Mouse (Mus musculus): ENCODE results near the gene Celf5.
"Not testable (repeated sequence)": the region's sequence is repeated elsewhere in the genome, so short reads cannot be mapped to it uniquely, and the experiment has no call there.

The Celf5 gene

GRCm38 (mm10) chr10:81456983-81457563, 25.4 kb downstream of the Celf5 start:
- CTCF ChIA-PET: no interaction called here

- CTCF ChIA-PET: no interaction called here
Measured at GRCm38 (mm10) chr10:81455181-81455895, 27.2 kb downstream of the Celf5 start, which contains the start of gene Nfic. Gene Nfic (minus strand): TSS chr10:81455635.

- CTCF ChIA-PET: interaction anchor here (0.6 kb wide), 1 partner anchor 29 kb away, joined by 5 read pairs; no protein-coding TSS in a partner anchor
Measured at GRCm38 (mm10) chr10:81454106-81454505, 28.4 kb downstream of the Celf5 start.

GRCm38 (mm10) chr10:81452947-81453288, 29.6 kb downstream of the Celf5 start:
- CTCF ChIA-PET: no interaction called here

GRCm38 (mm10) chr10:81452237-81452946, 30.1 kb downstream of the Celf5 start:
- CTCF ChIA-PET: interaction anchor here (0.7 to 1.2 kb wide), 2 partner anchors 57 to 62 kb away, joined by 3 to 4 read pairs; no protein-coding TSS in a partner anchor

GRCm38 (mm10) chr10:81451365-81451745, 31.2 kb downstream of the Celf5 start:
- CTCF ChIA-PET: interaction anchor here (1.2 to 1.3 kb wide), 2 partner anchors 61 to 74 kb away, joined by 3 read pairs; no protein-coding TSS in a partner anchor

GRCm38 (mm10) chr10:81450641-81451364, 31.7 kb downstream of the Celf5 start:
- CTCF ChIA-PET: interaction anchor here (0.6 to 1.6 kb wide), 5 partner anchors 11 to 265 kb away, joined by 3 to 10 read pairs (median 4); no protein-coding TSS in a partner anchor

GRCm38 (mm10) chr10:81450140-81450539, 32.4 kb downstream of the Celf5 start:
- CTCF ChIA-PET: interaction anchor here (0.7 to 1.6 kb wide), 4 partner anchors 12 to 100 kb away, joined by 3 to 5 read pairs (median 4); no protein-coding TSS in a partner anchor

GRCm38 (mm10) chr10:81445516-81445915, 37.0 kb downstream of the Celf5 start:
- CTCF ChIA-PET: not testable (repeated sequence)

GRCm38 (mm10) chr10:81441019-81441418, 41.5 kb downstream of the Celf5 start:
- CTCF ChIA-PET: interaction anchor here (0.6 to 0.7 kb wide), 3 partner anchors 22 to 87 kb away, joined by 3 to 11 read pairs (median 5); no protein-coding TSS in a partner anchor

GRCm38 (mm10) chr10:81435436-81435835, 47.1 kb downstream of the Celf5 start:
- CTCF ChIA-PET: no interaction called here

GRCm38 (mm10) chr10:81434361-81435263, 47.9 kb downstream of the Celf5 start:
- CTCF ChIA-PET: interaction anchor here (0.6 kb wide), 1 partner anchor 136 kb away, joined by 4 read pairs; no protein-coding TSS in a partner anchor

- CTCF ChIA-PET: interaction anchor here (0.6 to 1.2 kb wide), 4 partner anchors 8 to 1561 kb away, joined by 4 to 5 read pairs (median 4); no protein-coding TSS in a partner anchor
Measured at GRCm38 (mm10) chr10:81433541-81434289, 48.8 kb downstream of the Celf5 start.

- CTCF ChIA-PET: interaction anchor here (1.0 to 1.2 kb wide), 2 partner anchors 9 to 50 kb away, joined by 4 read pairs; no protein-coding TSS in a partner anchor
Measured at GRCm38 (mm10) chr10:81432868-81433262, 49.6 kb downstream of the Celf5 start.

- CTCF ChIA-PET: interaction anchor here (0.7 to 1.2 kb wide), 3 partner anchors 10 to 530 kb away, joined by 4 to 13 read pairs (median 4); no protein-coding TSS in a partner anchor
Measured at GRCm38 (mm10) chr10:81432169-81432867, 50.2 kb downstream of the Celf5 start.

- CTCF ChIA-PET: interaction anchor here (0.7 kb wide), 1 partner anchor 529 kb away, joined by 13 read pairs; no protein-coding TSS in a partner anchor
Measured at GRCm38 (mm10) chr10:81431526-81432168, 50.9 kb downstream of the Celf5 start.

GRCm38 (mm10) chr10:81430831-81431525, 51.5 kb downstream of the Celf5 start:
- CTCF ChIA-PET: no interaction called here

Data from spleen, embryonic (tissue).